Mouse (Mus musculus) cerebellum, postnatal 4 days (tissue): ENCODE measurements around the gene Dsel.
A peak's percentile ranks its signal among the peaks of the same experiment; 100 is the strongest.

ENCODE experiments used
- DNase-seq, 2 experiments: peaks; one replicate each; pipeline ENCODE4 v3.0.0; 2022; ENCODE audit warnings: low spot score in 2 of 2, mixed read lengths in 1 of 2

The Dsel gene

DNA sequence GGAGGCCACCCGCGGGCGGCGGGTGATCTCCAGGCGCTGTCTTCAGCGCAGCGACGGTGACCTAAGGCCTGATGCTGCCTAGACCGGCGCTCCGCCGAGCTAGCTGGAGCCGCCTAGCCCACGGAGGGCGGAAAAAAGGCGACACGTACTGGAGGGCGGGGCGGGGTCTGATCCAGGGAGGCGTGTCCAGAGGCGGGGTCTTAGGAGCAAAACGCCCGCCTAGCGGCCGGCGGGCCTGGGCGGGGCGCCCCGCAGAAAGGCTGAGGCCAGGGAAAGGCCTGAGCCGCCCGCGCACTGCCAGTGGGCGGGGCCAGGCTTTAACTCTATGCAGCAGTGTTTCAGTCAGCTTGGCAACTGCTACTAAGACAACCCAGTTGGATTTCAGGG is at the start of gene Dsel:
Gene Dsel (minus strand): TSS at position 140 of the 387 bp plus-strand sequence.
- DNase-seq, result peak; percentile 80 to 90

- DNase-seq, result no peak
Measured at GRCm38 (mm10) chr1:111911424-111911823, 46.7 kb upstream of the Dsel start.

DNA sequence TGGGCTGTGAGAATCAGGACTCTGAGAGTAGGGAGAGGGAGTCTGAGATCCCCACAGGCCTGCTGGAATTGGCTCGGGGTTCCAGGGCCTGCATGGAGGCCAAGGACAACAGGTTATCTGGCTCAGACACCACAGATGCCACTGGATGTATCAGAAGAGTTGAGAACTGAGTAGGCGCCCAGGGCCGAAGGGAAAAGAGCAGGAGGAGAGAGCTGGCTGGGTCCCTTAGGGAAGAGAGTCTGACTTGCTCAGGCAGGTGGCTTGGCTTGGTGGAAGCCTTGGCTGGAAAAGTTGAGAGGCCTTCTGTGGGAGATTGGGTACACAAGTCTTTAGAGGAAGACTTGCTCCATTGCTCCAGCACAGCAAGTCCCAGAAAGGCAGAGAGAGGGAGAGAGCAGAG is 18.6 kb upstream of the Dsel start:
- DNase-seq, result no peak

DNA sequence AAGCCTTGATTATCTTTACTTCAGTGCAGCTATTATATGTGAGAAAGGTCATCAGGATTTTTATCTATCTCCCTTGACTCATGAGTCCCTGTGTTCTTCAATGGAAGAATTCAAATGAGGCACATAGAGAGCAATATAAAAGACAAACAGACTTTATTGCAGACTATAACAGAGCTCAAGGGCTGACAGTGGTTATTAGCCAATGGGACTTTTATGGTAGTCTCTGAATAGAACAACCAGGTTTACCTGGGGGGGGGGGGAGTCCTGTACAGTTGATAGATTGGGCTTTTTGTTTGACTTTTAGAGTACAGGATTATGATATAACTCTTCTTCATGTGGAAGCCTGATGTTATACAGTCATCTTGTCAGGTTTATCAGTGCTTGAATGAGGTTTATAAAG is 11.1 kb upstream of the Dsel start:
- DNase-seq, result no peak

- no peak for DNase-seq
Measured at GRCm38 (mm10) chr1:111873196-111873595, 8.5 kb upstream of the Dsel start.

DNA sequence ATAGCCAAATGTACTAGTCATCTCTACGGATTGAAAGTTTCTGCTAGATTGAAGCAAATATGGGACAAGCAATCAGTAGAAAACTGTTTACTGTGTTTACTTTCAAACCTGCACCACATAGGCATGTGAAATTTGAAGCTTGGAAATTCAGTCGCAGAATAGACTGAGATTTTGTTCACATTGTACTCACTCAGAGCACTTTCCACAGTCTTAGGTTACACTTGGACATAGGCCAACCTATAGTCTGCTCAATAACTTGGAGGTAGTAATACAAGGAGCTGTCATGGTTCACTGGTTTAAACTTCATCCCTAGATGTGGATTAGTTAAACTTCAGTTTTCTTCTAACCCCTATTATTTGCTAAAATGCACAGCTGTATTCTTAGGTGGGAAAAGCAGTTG is 749 bp upstream of the Dsel start:
- no peak for DNase-seq

GRCm38 (mm10) chr1:111864063-111864778 is 497 bp downstream of the Dsel start:
- DNase-seq, result peak; percentile 55 to 81

GRCm38 (mm10) chr1:111857852-111858251 is 6.9 kb downstream of the Dsel start:
- no peak for DNase-seq

DNA sequence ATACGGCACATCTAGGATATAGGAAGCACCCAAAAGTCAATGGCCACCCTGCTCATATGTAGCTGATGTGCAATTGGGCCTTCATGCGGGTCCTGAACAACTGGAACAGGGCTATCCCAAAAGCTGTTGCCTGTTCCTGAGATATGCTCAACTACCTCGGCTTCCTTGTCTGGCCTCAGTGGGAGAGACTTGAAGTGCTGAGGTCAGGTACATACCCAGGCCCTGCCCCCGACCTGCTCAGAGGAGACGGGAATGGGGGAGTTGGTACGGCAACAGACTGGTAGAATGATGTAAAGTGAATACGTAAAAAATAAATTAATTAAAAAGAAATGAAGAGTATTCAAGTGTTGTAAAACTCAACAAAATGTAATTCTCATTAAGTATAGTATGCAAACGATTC is 12.3 kb downstream of the Dsel start:
- DNase-seq, result no peak

GRCm38 (mm10) chr1:111833583-111834225 is 31.0 kb downstream of the Dsel start:
- DNase-seq, result no peak
